Mouse (Mus musculus) bone marrow, adult 2 months (tissue): Measurements from ENCODE around the gene Olfr809. TPM values are rescaled to one million over a fixed set of nuclear protein-coding genes. Genes with fewer than 3 reads are reported as not detected.

Experiments used
- H3K27ac ChIP-seq: fragments of 200-500 bp; 2 replicates; pipeline ENCODE4 v1.5.1; 2012; ENCODE audit warnings: low read depth, mild to moderate bottlenecking, control low read depth, inconsistent platforms, low read length; ENCODE audit not compliant: control insufficient read depth, poor library complexity, insufficient read depth
- H3K4me1 ChIP-seq: fragments of 200-500 bp; 2 replicates; pipeline ENCODE4 v1.6.1; 2011; ENCODE audit warnings: low read length; ENCODE audit not compliant: control insufficient read depth, insufficient read depth
- H3K4me3 ChIP-seq: fragments of 200-500 bp; replicated peaks from 2 replicates; pipeline ENCODE3; 2011; ENCODE audit warnings: mild to moderate bottlenecking, low read depth, low read length, control low read depth; ENCODE audit not compliant: control insufficient read depth
- CTCF ChIP-seq: fragments of 200-500 bp; IDR thresholded peaks from 2 replicates; pipeline ENCODE4 v1.5.1; 2011; ENCODE audit warnings: low read length, control low read depth; ENCODE audit not compliant: control insufficient read depth, insufficient read depth
- POLR2A ChIP-seq: fragments of 200-500 bp; IDR thresholded peaks from 2 replicates; pipeline ENCODE4 v1.6.1; 2011; ENCODE audit warnings: low read depth, mild to moderate bottlenecking, control low read depth, low read length, borderline replicate concordance; ENCODE audit not compliant: control insufficient read depth
- WGBS: fragments of 180-500 bp; shearing (Covaris S2); methylation state at CpG from one replicate; pipeline ENCODE4 v1.1.7; 2018; 5-methylcytosine and 5-hydroxymethylcytosine counted together
- polyA plus RNA-seq: library from polyadenylated mRNA; stranded (reverse); fragments of >200 nt; gene quantifications from 2 replicates; pipeline ENCODE4 v1.2.4, GENCODE M21; 2011; ENCODE audit warnings: low replicate concordance; ENCODE audit not compliant: missing spikeins, insufficient read depth, insufficient read length

Olfr809 gene
- polyA plus RNA-seq, result not detected in 2 replicates

DNA sequence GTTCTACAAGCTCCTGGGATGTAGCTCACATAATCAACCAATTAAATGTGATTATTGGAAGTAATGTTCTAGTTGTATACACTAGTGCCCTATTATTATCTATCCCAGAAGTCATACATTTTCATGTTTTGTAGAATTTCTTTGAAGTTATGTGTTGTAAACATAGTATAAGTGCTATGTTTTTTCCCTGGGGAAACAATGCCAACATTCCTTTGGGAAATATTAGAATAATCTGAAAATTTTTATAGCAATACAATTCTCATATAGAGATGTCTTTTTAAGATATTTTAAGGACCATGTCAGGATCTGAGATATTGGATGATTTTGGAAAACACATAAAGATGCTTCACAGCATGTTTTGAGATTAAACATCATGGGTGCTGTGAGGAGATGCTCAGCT lies at the start of gene Olfr809:
Olfr809 (plus strand) TSS at position 301 of the 400 bp plus-strand sequence.
- Histone ChIP-seq H3K4me1 (no peaks in the 10 kb centered on the region), H3K27ac (no peak within 1 kb of the TSS), H3K4me3 (no peak within 1 kb of the TSS)
- TF ChIP-seq CTCF (no peak), POLR2A (no peak)

DNA sequence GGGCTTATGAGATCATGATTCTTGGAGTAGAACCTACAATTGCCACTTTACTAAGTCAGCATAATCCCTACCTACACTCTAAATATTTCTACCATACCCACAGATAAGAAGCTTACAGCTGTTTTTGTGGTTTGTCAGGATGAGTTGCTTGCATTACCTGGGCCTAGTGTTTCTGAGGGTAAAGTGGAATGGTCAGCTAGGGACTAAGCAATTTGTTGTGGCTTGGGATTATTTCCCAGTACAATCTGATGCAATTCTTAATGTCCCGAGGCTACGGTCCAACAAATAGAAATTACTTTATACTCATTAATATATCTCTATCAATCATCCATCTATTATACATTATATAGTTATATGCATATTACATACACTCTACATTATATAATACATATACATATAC lies 45.2 kb upstream of the Olfr809 start, which contains the start of gene Olfr805:
Olfr805 (minus strand) TSS at position 101 of the 400 bp plus-strand sequence.
- Histone ChIP-seq H3K4me1 (no peaks in the 10 kb centered on the region), H3K4me3 (no peak within 1 kb of the TSS), H3K27ac (no peak within 1 kb of the TSS)
- WGBS, result 87% methylated on average over 2 of the region's 2 CpGs
- TF ChIP-seq POLR2A (no peak), CTCF (no peak)

DNA sequence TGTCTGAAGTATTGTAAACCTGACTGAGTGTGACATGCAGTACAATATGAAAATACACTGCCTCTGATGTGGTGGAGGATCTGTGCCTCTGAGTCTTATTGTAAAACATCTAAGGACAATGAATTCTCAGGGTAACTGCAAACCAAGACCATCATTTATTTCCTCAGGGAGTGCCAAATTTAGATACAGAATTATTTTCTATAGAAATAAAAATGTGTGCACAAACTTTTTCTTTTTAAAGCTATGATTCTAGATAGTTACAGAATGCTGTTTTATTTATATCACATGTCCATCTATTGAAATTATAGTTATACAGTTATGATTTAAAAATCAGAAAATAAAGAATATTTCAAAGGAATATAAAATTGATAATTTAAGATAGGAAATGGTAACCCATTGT lies 32.6 kb upstream of the Olfr809 start, which contains the start of gene Olfr806:
Olfr806 (minus strand) TSS at position 101 of the 400 bp plus-strand sequence.
- no peaks in the 10 kb centered on the region for H3K4me1 ChIP-seq
- TF ChIP-seq POLR2A, result no peak
- H3K4me3 ChIP-seq, result no peak within 1 kb of the TSS
- H3K27ac ChIP-seq, result no peak within 1 kb of the TSS

DNA sequence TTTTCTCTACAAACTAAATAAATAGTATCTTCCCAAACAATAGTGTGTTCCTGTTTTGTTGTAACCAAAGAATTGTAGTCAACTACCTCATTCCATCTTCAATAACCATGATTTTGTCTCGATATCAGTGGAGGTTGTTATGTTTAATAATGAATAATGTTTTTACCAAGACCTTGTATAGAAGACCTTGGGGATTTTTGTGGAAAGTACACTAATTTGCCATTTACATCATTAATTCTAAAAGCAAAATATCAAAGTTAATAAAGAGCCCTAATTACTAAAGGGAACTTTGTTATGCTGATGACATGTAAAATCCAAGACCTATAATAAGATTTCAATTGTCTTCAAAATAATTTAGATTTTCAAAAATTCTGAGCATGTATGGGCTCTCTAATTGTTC lies 16.7 kb upstream of the Olfr809 start, which contains the start of gene Olfr807:
Olfr807 (minus strand) TSS at position 101 of the 400 bp plus-strand sequence.
- no peaks in the 10 kb centered on the region for H3K4me1 ChIP-seq
- no peak within 1 kb of the TSS for H3K4me3 ChIP-seq
- no peak for TF ChIP-seq POLR2A
- no peak for TF ChIP-seq CTCF
- WGBS, result 80% methylated on average over 1 of the region's 1 CpGs
- no peak within 1 kb of the TSS for H3K27ac ChIP-seq

DNA sequence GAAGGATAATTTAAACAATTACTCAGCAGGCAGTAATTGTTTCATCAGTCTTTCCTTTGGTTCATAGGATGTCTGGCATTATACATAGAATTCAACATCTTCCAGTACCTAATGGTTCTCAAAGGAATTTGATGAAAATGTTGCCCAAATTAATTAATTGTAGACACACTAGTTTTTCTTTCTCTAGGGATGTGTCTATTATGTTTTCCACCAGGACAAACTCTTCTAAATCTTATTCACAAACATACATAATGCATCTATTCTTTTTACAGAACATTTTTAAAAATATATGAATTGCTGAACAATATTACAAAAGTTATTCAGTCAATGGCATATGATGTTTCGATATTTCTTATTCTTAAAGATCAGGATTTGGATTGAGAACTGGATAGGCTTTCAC lies 9.3 kb upstream of the Olfr809 start, which contains the start of gene Olfr808:
Olfr808 (plus strand) TSS at position 301 of the 400 bp plus-strand sequence.
- TF ChIP-seq CTCF (no peak), POLR2A (no peak)
- Histone ChIP-seq H3K4me3 (no peak within 1 kb of the TSS), H3K4me1 (no peaks in the 10 kb centered on the region), H3K27ac (no peak within 1 kb of the TSS)
- 72% methylated on average over 1 of the region's 1 CpGs for WGBS

DNA sequence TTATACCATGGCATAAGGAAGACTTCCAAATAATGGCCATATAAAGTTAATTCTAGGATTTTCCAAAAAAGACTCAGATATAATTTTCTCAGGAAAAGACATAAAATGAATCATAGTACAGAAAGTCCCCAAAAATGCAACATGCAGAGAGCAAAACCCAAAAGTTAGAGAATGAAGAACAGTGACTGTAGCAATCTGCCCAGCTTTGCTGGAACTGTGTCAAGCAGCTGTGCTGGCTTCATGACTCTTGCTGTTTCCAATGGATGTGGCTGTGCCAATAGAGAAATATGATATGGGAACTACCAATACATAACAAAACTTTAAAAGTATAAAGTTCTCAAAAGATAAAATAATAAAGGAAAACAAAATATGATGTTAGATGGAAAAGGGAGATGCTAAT lies 3.7 kb downstream of the Olfr809 start:
- no peak overlapping the region for H3K27ac ChIP-seq
- no peak overlapping the region for H3K4me3 ChIP-seq
- H3K4me1 ChIP-seq, result no peaks in the 10 kb centered on the region
- TF ChIP-seq POLR2A (no peak), CTCF (no peak)

DNA sequence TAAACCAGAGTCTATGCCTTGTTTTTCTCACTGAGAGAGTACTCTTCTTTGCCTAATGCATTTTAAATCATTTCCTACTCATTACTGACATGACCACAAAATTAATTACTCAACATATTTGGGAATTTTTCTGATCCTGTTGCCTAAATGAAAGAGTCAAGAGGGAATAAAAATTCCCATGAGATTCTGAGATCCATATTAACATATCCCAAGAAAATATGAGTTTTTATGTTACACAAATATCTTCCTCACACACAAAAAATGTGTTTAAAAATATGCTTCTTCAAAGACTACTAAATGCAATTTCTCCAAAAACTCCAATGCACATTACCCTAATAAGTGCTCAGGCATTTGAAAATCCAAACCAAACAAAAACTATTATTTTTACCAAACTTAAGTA lies 20.4 kb downstream of the Olfr809 start, which contains the start of gene Olfr810:
Olfr810 (minus strand) TSS at position 101 of the 400 bp plus-strand sequence.
- no peak within 1 kb of the TSS for H3K27ac ChIP-seq
- no peaks in the 10 kb centered on the region for H3K4me1 ChIP-seq
- no peak for TF ChIP-seq POLR2A
- TF ChIP-seq CTCF, result no peak
- H3K4me3 ChIP-seq, result no peak within 1 kb of the TSS

DNA sequence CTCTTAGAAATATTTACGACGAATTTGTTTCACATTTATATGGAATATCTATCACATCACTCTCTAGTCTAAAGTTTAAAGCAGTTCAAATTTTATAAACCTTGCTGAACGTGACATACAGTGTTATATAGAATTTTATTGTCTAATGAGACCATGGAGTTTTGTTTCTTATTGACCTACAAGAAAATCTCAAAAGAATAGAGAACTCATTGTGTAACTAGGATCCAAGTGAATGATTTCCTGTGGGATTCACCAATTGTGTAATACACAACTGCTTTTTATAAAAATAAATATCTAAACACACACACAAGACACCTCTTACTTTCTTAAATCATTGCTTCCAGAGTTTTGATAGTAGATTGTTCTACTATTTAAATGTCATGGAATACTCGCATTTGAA lies 29.9 kb downstream of the Olfr809 start, which contains the start of gene Olfr811:
Olfr811 (minus strand) TSS at position 101 of the 400 bp plus-strand sequence.
- no peak for TF ChIP-seq POLR2A
- no peak for TF ChIP-seq CTCF
- 75% methylated on average over 4 of the region's 4 CpGs for WGBS
- Histone ChIP-seq H3K27ac (no peak within 1 kb of the TSS), H3K4me3 (no peak within 1 kb of the TSS), H3K4me1 (no peaks in the 10 kb centered on the region)

Other genes starting within 250 kb of the Olfr809 start
- gene Olfr792, start 235.5 kb upstream of the Olfr809 start, polyA plus RNA-seq, result not detected in 2 replicates
- gene Olfr794, start 207.0 kb upstream of the Olfr809 start, polyA plus RNA-seq, result not detected in 2 replicates
- not detected in 2 replicates for gene Olfr796, start 162.1 kb upstream of the Olfr809 start, polyA plus RNA-seq
- gene Olfr798, start 146.7 kb upstream of the Olfr809 start, polyA plus RNA-seq, result not detected in 2 replicates
- gene Olfr799, start 137.2 kb upstream of the Olfr809 start, polyA plus RNA-seq, result not detected in 2 replicates
- gene Olfr800, start 116.9 kb upstream of the Olfr809 start, polyA plus RNA-seq, result not detected in 2 replicates
- gene Olfr801, start 100.8 kb upstream of the Olfr809 start, polyA plus RNA-seq, result not detected in 2 replicates
- not detected in 2 replicates for gene Olfr802, start 86.5 kb upstream of the Olfr809 start, polyA plus RNA-seq
- gene Olfr803, start 80.4 kb upstream of the Olfr809 start, polyA plus RNA-seq, result not detected in 2 replicates
- gene Olfr804, start 71.4 kb upstream of the Olfr809 start, polyA plus RNA-seq, result 0.35 TPM in 1 of 2 replicates, not detected in the other
- 0.61 TPM in 1 of 2 replicates, not detected in the other for gene Olfr805, start 45.3 kb upstream of the Olfr809 start, polyA plus RNA-seq
- not detected in 2 replicates for gene Olfr806, start 32.7 kb upstream of the Olfr809 start, polyA plus RNA-seq
- not detected in 2 replicates for gene Olfr807, start 16.8 kb upstream of the Olfr809 start, polyA plus RNA-seq
- not detected in 2 replicates for gene Olfr808, start 9.2 kb upstream of the Olfr809 start, polyA plus RNA-seq
- not detected in 2 replicates for gene Olfr810, start 20.3 kb downstream of the Olfr809 start, polyA plus RNA-seq
- not detected in 2 replicates for gene Olfr811, start 29.8 kb downstream of the Olfr809 start, polyA plus RNA-seq
- gene Olfr812, start 71.5 kb downstream of the Olfr809 start, polyA plus RNA-seq, result not detected in 2 replicates
- gene Olfr813, start 80.7 kb downstream of the Olfr809 start, polyA plus RNA-seq, result not detected in 2 replicates
- gene Olfr814, start 105.2 kb downstream of the Olfr809 start, polyA plus RNA-seq, result not detected in 2 replicates
- not detected in 2 replicates for gene Olfr815, start 131.2 kb downstream of the Olfr809 start, polyA plus RNA-seq
- not detected in 2 replicates for gene Olfr816, start 141.0 kb downstream of the Olfr809 start, polyA plus RNA-seq
- not detected in 2 replicates for gene Olfr818, start 174.5 kb downstream of the Olfr809 start, polyA plus RNA-seq
- gene Olfr819, start 192.6 kb downstream of the Olfr809 start, polyA plus RNA-seq, result not detected in 2 replicates
- not detected in 2 replicates for gene Olfr247, start 201.5 kb downstream of the Olfr809 start, polyA plus RNA-seq
- 0.27 TPM in 1 of 2 replicates, not detected in the other for gene Gm10310, start 210.4 kb downstream of the Olfr809 start, polyA plus RNA-seq
- not detected in 2 replicates for gene Olfr820, start 238.0 kb downstream of the Olfr809 start, polyA plus RNA-seq